Mouse (Mus musculus) T-helper 1 cell (primary cell): ENCODE results near the gene Cse1l.

Source experiments
- in situ Hi-C: fragments of 300-600 bp; cut with MboI, MseI; formaldehyde crosslinking; loops from one replicate; pipeline ENCODE4 v1.15.1; 2025; ENCODE audit warnings: high pct_unique_total_duplicates

The Cse1l gene

DNA sequence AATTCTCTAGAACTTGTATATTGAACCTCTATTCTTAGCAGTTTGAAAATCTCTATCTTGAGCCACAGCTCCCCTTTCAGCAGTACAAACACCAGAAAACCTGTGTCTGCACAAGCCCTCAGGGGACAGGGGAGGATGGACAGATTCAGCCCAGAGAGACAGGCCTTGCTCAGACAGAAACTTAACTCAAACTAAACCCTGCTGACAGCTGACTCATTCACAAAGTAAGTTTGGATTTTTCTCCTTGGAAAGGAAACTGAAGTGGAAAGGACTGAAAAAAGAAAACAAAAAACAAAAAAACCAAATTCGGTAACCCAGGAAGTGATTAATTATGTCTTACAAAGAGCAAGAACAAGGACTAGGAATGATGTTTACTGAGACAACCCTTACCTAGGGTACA is 67.3 kb downstream of the Cse1l start:
- in situ Hi-C loops = no loop called here

DNA sequence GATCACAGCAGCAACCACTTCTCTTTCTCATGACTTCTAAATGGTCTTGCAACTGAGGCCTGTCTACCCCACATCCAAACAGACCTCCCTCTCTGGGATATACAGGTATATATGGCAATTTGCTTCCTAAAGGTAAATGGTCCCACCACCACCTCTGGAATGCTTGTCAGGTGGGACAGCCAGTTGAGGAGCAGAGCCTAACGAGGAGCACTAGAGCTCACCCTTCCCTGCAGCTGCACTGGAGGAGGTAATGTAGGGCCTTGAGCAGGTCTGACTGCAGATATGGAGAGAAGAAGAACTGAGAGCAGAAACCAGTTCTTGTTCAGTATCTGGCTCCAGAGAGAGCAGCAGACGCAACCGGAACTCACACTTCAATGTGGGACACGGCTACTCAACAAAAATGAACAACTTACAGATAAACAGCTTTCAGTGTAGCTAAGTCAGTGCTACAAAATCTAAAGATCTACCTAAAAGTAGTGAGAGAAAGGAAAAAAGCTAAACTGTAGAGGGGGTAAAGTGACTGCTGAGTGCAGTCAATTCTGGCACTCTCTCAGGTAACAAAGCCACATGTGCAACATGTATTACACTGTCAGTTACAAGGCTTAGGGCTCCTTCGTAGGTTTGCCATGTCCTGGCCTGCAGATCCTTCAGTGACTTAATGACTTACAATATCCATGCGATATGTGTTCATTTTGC is 68.5 kb downstream of the Cse1l start:
- in situ Hi-C loops = no loop called here

DNA sequence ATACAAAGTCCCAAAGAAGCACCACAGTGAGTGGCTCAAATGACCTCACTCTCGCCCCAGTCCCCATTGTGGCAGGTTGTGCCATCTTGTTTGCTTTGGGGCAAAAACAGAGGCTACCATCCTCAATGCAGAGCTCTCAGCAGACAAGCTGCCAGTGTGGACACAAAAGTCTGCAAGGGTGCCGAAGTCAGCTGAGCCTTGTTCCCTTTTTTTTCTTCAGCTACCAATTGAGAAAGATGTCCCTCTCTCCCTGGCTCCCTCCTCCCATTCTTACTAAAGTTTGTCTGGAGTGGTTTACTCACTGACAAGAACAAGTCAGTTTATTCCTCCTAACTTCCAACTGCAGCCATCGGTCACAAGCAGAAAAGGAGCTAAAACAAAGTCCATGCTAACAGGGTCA is 70.5 kb downstream of the Cse1l start:
- in situ Hi-C loops = no loop called here

DNA sequence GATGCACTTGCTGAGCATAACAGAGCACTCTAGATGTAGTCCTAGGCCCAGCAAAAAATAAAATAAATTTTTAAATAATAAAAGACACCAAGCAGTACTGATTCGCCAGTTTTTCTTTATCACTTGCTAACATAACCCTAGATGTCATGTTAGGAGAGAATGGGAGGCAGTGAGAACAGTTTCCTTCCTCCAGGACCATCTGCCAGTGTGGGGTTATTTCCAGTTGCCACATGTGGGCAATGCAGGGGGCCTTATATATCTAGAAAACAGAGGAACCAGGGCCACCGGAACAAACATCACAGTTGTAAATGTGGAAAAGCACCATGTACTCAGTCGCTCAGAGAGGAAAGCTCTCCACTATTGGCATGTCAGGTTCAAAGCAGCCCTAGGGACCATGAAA is 71.7 kb downstream of the Cse1l start:
- in situ Hi-C loops = no loop called here

DNA sequence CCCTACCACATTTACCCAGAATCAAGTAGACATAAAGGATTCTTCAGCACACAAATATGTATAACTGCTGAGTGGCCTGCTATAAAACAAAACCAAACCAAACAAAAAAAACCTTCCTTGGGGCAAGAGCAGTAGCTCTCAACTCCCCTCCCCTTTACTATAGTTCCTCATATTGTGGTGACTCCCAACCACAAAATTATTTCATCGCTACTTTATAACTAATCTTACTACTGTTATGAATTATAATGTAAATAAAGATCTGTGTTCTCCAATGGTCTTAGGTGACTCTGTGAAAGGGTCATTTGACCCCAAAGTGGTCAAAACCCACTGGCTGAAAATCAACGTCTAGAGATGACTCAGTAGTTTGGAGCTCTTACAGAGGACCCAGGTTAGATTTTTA is 74.3 kb downstream of the Cse1l start:
- in situ Hi-C loops = no loop called here

DNA sequence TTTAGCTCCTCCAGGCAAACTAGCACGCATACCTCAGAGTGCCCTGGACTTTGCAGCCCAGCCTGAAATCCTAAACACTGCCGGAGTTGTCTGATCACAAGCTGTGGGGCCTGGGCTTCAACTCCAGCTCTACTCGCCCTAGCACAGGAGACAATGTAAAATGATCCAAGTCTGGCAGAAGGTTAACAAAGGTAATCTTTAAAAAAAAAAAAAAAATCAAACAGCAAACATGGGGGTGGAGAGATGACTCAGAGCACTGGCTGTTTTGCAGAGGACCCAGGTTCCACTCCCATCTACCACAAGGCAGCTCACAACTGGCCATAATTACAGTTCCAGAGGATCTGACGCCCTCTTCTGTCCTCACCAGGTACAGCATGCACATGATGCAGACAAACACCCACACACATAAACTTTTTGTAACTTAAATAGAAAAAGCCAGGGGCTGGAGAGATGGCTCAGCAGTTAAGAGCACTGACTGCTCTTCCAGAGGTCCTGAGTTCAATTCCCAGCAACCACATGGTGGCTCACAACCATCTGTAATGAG is 77.6 kb downstream of the Cse1l start:
- in situ Hi-C loops = no loop called here

DNA sequence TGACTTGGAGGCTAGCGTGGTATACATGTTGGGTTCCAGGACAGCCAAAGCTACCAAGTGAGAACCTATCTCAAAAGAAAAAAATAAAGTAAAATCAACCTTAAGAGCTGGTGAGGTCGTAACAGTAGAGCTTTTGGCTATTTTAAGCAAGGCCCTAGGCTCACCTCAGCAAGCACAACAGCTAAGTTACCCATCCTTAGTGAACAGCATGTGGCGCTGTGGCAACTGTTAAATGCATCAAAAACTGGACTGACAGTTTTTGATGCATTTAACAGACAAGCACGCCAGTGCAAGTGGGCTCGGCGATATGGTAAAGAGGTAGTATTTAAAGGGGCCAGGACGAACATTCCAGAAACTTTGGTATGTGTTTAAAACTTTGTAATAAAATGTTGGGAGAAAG is 85.0 kb downstream of the Cse1l start:
- in situ Hi-C loops = no loop called here

DNA sequence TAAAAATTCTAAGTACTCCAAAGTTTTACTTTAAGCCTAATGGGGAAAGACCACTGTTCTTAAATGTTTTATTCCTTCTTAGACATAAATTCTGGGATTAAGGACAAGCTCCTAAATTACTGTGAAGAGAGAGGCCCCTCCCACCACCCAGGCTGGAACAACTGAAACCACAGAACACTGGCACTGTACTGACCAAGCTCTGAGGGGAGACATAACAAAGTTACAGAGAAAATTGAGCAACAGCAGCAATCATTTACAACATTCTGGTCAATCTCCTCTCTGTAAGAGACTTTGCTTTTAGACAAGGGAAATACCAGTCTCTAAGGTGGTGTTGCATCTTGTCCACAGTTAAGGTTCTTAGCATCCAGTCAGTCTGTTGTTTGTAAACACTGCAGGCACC is 86.1 kb downstream of the Cse1l start:
- in situ Hi-C loops = no loop called here

DNA sequence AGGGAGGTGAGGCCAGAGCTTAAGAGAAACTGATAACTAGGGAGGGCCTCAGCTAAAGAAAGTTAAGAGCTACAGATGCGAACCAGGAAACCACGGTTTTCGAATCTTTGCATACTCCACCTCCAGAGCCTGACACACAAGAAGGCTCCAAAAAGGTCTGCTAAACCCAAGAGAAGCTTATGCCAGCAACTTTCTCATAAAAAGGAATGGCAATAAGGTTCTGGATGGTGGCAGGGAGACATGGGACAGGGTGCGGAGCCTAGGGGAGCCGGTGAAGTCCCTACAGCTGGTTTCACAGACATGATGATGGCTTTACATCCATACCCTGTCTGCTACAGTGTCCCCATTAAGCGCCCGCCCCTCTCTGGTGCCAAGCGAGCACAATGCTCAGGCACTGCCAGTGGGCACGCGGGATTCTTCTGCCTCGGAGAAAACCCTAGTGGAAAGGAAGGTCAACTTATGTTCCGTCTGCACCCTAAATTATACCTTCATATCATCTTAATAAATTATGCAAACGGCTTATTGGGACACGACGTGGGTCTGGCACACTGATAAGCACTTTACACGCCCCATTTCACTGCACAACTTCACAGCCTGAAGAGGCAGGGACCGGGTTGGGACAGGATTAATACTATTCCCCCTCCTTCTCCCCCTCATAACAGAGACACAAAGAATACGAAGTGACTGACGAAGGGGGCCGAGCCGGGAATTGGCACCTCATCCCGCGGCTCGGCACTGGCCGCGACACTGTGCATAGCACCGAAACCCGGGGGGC is 89.4 kb downstream of the Cse1l start:
- in situ Hi-C loops = no loop called here
